Mouse (Mus musculus): ENCODE measurements around the gene Alox12. TPM values are rescaled to one million over a fixed set of nuclear protein-coding genes. Genes with fewer than 3 reads are reported as not detected.

The Alox12 gene
- polyA plus RNA-seq, 1 experiment = 82.5 TPM

DNA sequence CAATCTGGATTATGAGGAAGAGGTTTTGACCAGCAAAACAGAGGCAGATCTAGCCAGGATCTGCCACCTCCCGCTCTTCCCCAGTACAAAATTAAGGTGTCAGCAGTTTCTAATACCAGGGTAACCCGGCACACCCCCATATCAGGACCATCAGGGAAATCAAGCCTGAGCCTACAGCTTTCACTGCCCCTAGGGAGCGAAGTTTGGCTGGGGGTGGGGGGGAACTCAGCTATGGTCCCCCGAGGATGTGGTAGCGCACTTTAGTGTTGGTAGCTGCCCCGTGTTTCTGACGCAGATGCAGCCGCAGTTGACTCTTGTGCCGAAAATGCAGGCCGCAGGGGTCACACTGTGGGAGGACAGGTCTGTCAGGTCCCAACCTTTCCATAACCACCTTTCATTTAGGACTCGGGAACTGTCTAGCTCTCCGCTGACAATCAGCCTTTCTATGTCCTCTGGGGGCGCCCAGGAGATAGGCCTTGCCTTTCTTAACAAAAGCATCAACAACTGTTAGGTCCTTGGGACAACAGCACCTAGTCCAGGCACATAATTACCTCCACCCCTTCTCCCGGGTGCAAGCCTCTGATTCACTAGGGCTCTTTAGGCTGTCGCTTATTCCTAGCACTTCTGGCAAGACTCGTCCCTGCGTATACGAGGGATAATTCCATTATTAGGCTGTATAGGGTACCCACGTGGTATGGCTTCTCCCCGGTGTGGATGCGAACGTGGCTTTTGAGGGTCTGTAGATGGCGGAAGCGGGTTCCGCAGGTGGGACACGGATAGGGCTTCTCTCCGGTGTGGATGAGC is 29.2 kb downstream of the Alox12 start:
- no peak for TF ChIP-seq POLR2A (IDR thresholded peaks at IDR 0.05; ENCODE audit: borderline replicate concordance, control insufficient read depth, low read depth, low read length)
- no peak for TF ChIP-seq CTCF (IDR thresholded peaks at IDR 0.05; ENCODE audit: control insufficient read depth, insufficient read depth, low read length)
- Histone ChIP-seq H3K27ac (ENCODE audit: control insufficient read depth, insufficient read depth, low read depth, low read length, poor library complexity) (no peak overlapping the region), H3K4me1 (ENCODE audit: control insufficient read depth, insufficient read depth, low read length) (peaks cover 2% of the 10 kb centered on the region; the same call in 1 of the 2 replicates), H3K4me3 (replicated peaks; ENCODE audit: control insufficient read depth, low read depth, low read length) (no peak overlapping the region)
- WGBS = 78% methylated on average over 27 of the region's 27 CpGs

DNA sequence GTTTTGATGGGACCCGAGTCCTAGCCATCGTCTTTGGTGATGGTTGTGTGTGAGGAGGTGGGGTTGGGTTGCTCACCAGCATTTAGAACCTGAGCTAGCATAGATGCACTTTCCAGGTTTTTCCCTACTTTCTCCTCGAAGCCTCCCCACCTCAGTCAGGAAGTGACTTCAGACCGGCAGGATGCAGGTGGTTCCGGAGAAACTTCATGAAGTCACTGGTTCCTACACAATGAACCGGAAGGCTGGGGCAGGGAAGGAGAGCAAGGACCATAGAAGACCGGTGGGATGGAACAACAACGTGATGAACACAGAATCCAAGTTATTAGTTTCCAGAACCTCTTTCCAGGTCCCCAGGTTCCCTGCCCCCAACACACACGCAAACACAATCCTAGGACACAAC is 31.4 kb downstream of the Alox12 start:
- H3K4me1 ChIP-seq (ENCODE audit: control insufficient read depth, insufficient read depth, low read length) = peaks cover 4% of the 10 kb centered on the region; the same call in 1 of the 2 replicates
- no peak for TF ChIP-seq CTCF (IDR thresholded peaks at IDR 0.05; ENCODE audit: control insufficient read depth, insufficient read depth, low read length)
- H3K4me3 ChIP-seq (replicated peaks; ENCODE audit: control insufficient read depth, low read depth, low read length) = no peak overlapping the region
- 15% methylated on average over 9 of the region's 9 CpGs for WGBS
- H3K27ac ChIP-seq (ENCODE audit: control insufficient read depth, insufficient read depth, low read depth, low read length, poor library complexity) = no peak overlapping the region

DNA sequence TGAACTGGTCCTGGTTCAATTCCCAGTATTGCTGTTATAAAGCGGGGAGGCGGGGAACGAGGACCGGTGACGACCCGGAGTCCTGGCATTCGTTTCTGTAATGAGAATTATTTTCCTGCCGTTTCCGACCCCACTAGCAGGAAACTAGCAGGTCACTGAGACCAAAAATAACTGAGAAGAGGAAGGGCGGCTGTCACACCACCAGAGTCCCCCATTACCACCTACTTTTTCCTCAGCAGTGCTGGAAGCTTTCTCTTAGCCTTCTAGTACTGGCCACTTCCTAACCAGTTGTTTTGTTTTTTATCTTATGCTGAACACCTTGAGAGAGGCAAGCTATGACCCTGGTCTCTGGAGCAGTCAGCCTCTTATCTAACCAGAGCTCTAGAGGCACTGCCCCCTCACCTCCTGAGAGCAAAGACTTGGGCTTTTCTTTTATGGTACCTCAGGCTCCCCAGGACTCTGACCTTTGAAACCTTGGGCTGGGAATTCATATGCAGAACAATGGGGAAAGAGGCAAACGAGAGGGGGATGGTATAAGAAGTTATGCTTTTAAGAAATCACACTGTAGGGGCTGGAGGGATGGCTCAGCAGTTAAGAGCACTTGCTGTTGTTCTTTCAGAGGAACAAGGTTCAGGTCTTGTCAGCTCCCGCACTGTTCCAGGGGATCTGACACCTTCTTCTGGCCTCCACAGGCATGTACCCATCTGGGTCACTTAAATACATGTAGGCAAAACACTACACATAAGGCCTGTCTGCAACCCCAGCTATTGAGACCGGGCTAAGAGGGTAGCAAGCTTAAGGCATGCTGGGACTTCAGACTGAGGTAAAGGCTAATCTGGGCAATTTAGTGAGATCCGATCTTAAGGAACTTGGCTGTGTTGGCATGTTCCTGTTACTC is 33.3 kb downstream of the Alox12 start:
- TF ChIP-seq CTCF (IDR thresholded peaks at IDR 0.05; ENCODE audit: control insufficient read depth, insufficient read depth, low read length) (no peak), POLR2A (IDR thresholded peaks at IDR 0.05; ENCODE audit: borderline replicate concordance, control insufficient read depth, low read depth, low read length) (no peak)
- H3K27ac ChIP-seq (ENCODE audit: control insufficient read depth, insufficient read depth, low read depth, low read length, poor library complexity) = peak overlapping the region; percentile 84
- H3K4me1 ChIP-seq (ENCODE audit: control insufficient read depth, insufficient read depth, low read length) = peaks cover 4% of the 10 kb centered on the region; the same call in 1 of the 2 replicates
- WGBS = 8% methylated on average over 14 of the region's 14 CpGs
- peak overlapping the region; percentile 72 for H3K4me3 ChIP-seq (replicated peaks; ENCODE audit: control insufficient read depth, low read depth, low read length)

DNA sequence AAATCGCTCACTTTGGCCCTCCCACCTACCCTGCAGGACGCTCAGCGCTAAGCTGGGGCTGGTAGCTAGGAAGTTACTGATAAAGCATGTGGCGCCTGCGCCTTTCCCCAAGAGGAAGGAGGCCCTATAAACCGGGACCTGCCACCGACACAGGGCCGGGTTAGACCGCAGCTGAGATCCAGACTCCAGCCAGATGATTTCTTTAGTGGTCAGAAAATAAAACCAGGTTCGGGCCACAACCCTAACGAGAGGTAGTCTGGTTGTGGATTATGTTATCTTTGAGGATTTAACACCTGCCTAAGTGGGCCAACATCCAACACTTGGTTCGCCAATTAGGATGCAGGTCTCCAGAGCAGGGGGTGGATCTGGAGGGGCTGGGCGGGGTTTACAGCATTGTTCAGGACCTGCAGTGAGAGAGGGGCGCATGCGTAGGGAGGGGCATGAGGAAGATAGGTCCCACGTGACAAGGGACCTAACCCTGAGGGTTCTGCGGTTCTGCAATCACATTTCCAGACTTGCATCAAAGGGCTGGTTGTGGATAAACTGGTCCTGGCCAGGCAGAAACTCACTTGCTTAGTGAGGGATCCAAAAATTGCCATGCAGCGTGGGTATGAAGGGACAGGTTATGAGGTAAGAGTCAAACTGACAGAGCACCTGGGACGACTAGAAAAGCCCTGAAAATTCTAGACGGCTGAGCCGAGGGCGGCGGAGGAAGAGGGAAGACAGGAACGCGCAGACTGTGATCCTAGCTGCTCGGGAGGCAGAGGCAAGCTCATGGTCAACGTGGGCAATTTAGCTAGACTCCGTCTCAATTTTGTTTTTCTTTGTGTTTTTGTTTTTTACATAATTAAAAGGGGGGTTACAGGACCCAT is 34.2 kb downstream of the Alox12 start, which contains the start of gene Slc16a13:
Slc16a13 (minus strand) TSS at position 334 of the 872 bp plus-strand sequence.
- WGBS = under 1% methylated on average over 28 of the region's 28 CpGs
- H3K4me3 ChIP-seq (replicated peaks; ENCODE audit: control insufficient read depth, low read depth, low read length) = peak within 1 kb of the TSS; percentile 72
- H3K4me1 ChIP-seq (ENCODE audit: control insufficient read depth, insufficient read depth, low read length) = peaks cover 4% of the 10 kb centered on the region; the same call in 1 of the 2 replicates
- H3K27ac ChIP-seq (ENCODE audit: control insufficient read depth, insufficient read depth, low read depth, low read length, poor library complexity) = peak within 1 kb of the TSS; percentile 84
- no peak for TF ChIP-seq CTCF (IDR thresholded peaks at IDR 0.05; ENCODE audit: control insufficient read depth, insufficient read depth, low read length)
- TF ChIP-seq POLR2A (IDR thresholded peaks at IDR 0.05; ENCODE audit: borderline replicate concordance, control insufficient read depth, low read depth, low read length) = peak; percentile 24; the same call in 1 of the 2 replicates

DNA sequence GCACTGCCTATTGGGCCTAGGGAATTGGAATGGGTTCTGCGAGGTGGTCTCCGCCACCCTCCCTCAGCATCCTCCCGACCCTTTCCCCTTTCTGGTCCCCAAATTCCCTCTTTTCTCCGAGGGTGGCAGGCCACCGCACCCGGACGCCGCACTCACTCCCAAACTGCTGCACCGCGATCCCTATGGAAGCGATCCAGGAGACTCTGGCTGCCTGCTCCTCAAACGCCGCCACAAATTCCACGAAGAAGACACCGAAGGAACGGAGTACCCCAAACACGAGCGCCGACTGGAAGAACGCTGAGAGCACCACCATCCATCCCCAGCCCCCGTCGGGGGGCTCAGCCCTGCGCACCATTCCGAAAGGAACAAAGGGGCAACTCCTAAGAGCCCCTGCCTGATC is 34.8 kb downstream of the Alox12 start:
- Histone ChIP-seq H3K4me3 (replicated peaks; ENCODE audit: control insufficient read depth, low read depth, low read length) (peak overlapping the region; percentile 72), H3K4me1 (ENCODE audit: control insufficient read depth, insufficient read depth, low read length) (peaks cover 4% of the 10 kb centered on the region; the same call in 1 of the 2 replicates), H3K27ac (ENCODE audit: control insufficient read depth, insufficient read depth, low read depth, low read length, poor library complexity) (peak overlapping the region; percentile 84)
- 2% methylated on average over 24 of the region's 24 CpGs for WGBS
- TF ChIP-seq CTCF (IDR thresholded peaks at IDR 0.05; ENCODE audit: control insufficient read depth, insufficient read depth, low read length) (no peak), POLR2A (IDR thresholded peaks at IDR 0.05; ENCODE audit: borderline replicate concordance, control insufficient read depth, low read depth, low read length) (no peak)

DNA sequence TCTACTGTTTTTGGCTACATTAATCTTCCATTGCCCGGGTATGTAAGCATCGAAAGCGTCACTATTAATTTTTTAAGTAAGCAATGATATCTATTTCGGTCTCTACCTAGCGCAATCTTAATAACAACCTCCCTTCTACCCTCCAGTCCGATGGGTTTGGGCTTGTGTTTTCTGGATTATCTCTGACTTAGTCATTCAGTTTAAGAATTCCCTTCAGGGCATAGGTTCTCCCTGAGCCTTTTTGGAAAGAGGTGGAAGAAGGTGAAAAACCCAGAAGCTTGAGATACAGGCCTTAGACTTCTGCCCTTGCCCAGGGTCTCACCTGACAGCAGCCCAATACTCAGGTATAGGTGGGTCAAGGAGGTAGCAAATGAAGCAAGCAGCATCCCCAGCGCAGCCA is 35.3 kb downstream of the Alox12 start:
- TF ChIP-seq POLR2A (IDR thresholded peaks at IDR 0.05; ENCODE audit: borderline replicate concordance, control insufficient read depth, low read depth, low read length) = no peak
- TF ChIP-seq CTCF (IDR thresholded peaks at IDR 0.05; ENCODE audit: control insufficient read depth, insufficient read depth, low read length) = no peak
- WGBS = 65% methylated on average over 7 of the region's 7 CpGs
- Histone ChIP-seq H3K27ac (ENCODE audit: control insufficient read depth, insufficient read depth, low read depth, low read length, poor library complexity) (no peak overlapping the region), H3K4me1 (ENCODE audit: control insufficient read depth, insufficient read depth, low read length) (peaks cover 4% of the 10 kb centered on the region; the same call in 1 of the 2 replicates), H3K4me3 (replicated peaks; ENCODE audit: control insufficient read depth, low read depth, low read length) (peak overlapping the region; percentile 72)

DNA sequence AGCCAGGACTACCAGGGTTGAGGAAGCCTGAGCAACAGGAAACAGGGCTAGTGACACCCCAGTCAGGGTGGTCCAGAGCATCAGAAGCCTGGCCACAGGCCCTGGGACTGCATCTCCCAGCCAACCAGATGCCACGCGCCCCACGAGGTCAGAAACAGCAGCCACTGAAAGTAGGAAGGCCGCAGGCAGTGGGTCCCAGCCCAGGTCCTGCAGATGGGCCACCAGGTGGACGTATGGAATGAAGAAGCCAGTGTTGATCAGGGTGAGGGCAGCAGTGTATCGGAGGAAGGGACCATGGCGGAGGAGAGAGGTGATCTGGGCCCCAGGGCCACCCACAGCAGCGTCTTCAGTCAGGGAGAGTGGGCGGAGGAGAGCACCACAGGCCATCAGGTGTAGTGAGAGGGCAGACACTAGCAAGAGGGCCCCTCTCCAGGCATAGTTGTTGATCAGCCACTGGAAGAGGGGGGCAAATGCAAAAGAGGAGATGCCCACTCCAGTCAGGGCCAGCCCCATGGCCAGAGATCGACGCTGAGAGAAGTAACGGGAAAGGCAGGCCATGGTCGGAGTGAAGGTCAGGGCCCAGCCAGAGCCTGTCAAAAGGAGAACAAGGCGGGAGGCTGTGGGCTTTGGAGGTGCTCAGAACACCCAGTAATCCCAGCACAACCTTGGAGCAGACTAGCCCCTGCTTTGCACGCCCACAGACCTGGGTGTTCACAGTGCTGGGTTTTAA is 36.2 kb downstream of the Alox12 start:
- peaks cover 4% of the 10 kb centered on the region; the same call in 1 of the 2 replicates for H3K4me1 ChIP-seq (ENCODE audit: control insufficient read depth, insufficient read depth, low read length)

More for the DNA sequence above, 36.2 kb downstream of the Alox12 start:
- H3K27ac ChIP-seq (ENCODE audit: control insufficient read depth, insufficient read depth, low read depth, low read length, poor library complexity) = no peak overlapping the region
- WGBS = 85% methylated on average over 15 of the region's 15 CpGs
- TF ChIP-seq CTCF (IDR thresholded peaks at IDR 0.05; ENCODE audit: control insufficient read depth, insufficient read depth, low read length) = no peak
- no peak for TF ChIP-seq POLR2A (IDR thresholded peaks at IDR 0.05; ENCODE audit: borderline replicate concordance, control insufficient read depth, low read depth, low read length)
- H3K4me3 ChIP-seq (replicated peaks; ENCODE audit: control insufficient read depth, low read depth, low read length) = no peak overlapping the region
